Mouse (Mus musculus) lung, postnatal 25 days (tissue): ENCODE data around the gene Catsper3.

ENCODE experiments used
- DNase-seq: peaks from one replicate; pipeline ENCODE4 v3.0.0; 2022; ENCODE audit warnings: low spot score

Catsper3 gene

DNA sequence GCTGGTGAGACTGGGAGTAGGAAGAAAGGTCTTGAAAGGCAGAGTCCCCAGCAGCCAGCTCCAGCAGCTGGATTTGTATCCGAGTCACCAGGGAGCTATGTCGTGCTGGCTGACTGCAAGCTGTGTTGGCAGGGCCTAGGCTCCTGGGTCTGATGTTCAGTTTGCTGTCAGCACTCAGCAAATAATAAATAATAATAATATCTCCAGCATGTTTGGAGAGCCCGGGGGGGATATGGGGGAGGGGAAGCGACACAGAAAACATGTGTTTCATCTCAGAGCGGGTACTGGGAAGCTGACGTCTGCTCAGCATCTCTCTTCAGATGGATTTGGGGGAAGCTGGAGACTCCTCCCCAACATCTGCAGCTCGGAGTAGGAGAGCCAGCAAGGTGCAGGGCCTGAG is 71.4 kb downstream of the Catsper3 start:
- DNase-seq, result peak; percentile 19

DNA sequence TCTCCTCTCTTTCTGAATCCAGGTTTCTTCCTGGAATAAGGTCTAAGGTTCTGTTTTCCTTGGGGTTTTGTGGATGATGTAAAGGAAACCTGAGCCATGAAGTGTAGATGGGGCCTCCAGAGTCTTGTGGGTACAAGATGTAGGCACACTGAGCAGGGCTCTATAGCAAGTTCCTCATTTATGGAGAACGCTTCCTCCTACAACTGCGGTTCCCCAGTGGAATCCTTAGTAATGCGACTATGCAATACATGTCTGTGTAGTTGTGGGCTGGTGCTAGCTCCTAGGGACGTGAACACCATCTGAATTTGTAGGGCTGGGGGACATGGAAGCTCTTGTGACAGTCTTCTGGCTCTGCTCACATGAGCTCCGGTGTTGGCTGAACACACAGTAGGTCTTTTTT is 74.1 kb downstream of the Catsper3 start:
- DNase-seq, result no peak
